Mouse (Mus musculus) midbrain, embryonic 13.5 days (tissue): ENCODE measurements around the gene Dhrs1. TPM values are rescaled to one million over a fixed set of nuclear protein-coding genes. Genes with fewer than 3 reads are reported as not detected.

Experiments used
- ATAC-seq: fragments of 200-750 bp; cut with Nextera tagmentation; 2 replicates; pipeline ENCODE4 v1.8.0; 2017; ENCODE audit warnings: mild to moderate bottlenecking, moderate TSS enrichment, moderate library complexity
- H3K27ac ChIP-seq: fragments of 300-500 bp; sonication (generic); 2 replicates; pipeline ENCODE4 v1.5.1; 2015; ENCODE audit warnings: inconsistent platforms, mild to moderate bottlenecking, moderate library complexity
- H3K27me3 ChIP-seq: fragments of 300-500 bp; sonication (generic); 2 replicates; pipeline ENCODE4 v1.6.1; 2015; ENCODE audit warnings: mild to moderate bottlenecking, inconsistent platforms
- H3K36me3 ChIP-seq: fragments of 300-500 bp; sonication (generic); 2 replicates; pipeline ENCODE4 v1.6.1; 2015; ENCODE audit warnings: mild to moderate bottlenecking, inconsistent platforms
- H3K4me1 ChIP-seq: fragments of 300-500 bp; sonication (generic); replicated peaks from 2 replicates; pipeline ENCODE4 v1.6.1; 2015; ENCODE audit warnings: inconsistent platforms
- H3K4me2 ChIP-seq: fragments of 300-500 bp; sonication (generic); replicated peaks from 2 replicates; pipeline ENCODE4 v1.6.1; 2015; ENCODE audit warnings: moderate library complexity, mild to moderate bottlenecking, inconsistent platforms
- H3K4me3 ChIP-seq: fragments of 300-500 bp; sonication (generic); replicated peaks from 2 replicates; pipeline ENCODE4 v1.5.1; 2015; ENCODE audit warnings: mild to moderate bottlenecking, inconsistent platforms
- H3K9ac ChIP-seq: fragments of 300-500 bp; sonication (generic); replicated peaks from 2 replicates; pipeline ENCODE4 v1.6.1; 2015; ENCODE audit warnings: mild to moderate bottlenecking, inconsistent platforms
- H3K9me3 ChIP-seq: fragments of 300-500 bp; sonication (generic); 2 replicates; pipeline ENCODE4 v1.6.1; 2016; ENCODE audit warnings: mild to moderate bottlenecking, inconsistent platforms
- WGBS: fragments of 180-500 bp; shearing (Covaris S2); methylation state at CpG from one replicate; pipeline ENCODE4 v1.1.7; 2015; 5-methylcytosine and 5-hydroxymethylcytosine counted together
- polyA plus RNA-seq: library from polyadenylated mRNA; unstranded; fragments of >200 nt; fragmentation: Nextera tagmentation; extraction: Ambion mirVana; gene quantifications from 2 replicates; pipeline ENCODE4 v1.2.1, GENCODE M21; 2015

Gene Dhrs1
- polyA plus RNA-seq, 1 experiment from 2014 or later: 68.8 TPM

DNA sequence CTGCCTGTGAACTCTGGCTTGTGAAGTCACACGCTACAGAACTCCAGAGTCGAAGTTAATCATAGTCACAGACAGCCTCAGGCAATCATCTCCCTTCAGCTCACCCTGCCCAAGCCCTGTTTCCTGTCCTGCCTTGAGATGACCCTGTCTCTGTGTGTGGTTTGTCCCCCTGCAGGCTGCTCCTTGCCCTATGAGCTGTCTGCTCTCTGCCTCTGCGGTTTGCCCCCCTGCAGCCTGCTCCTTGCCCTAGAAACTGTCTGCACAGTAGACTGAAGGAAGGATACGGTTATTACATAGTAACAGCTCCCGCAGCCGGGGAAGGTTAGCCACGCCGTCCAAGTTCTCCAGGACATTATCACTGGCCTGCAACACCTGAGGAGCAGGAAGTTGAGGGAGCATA lies 28.6 kb downstream of the Dhrs1 start:
- Histone ChIP-seq H3K27me3 (peaks cover 19% of the 10 kb centered on the region), H3K4me1 (peaks cover 12% of the 10 kb centered on the region), H3K27ac (no peak overlapping the region), H3K4me2 (no peak overlapping the region), H3K9me3 (no peaks in the 10 kb centered on the region), H3K4me3 (no peak overlapping the region), H3K9ac (no peak overlapping the region), H3K36me3 (peaks cover 43% of the 10 kb centered on the region)
- ATAC-seq: no peak
- 92% methylated on average over 8 of the region's 8 CpGs for WGBS

- H3K9me3 ChIP-seq: no peaks in the 10 kb centered on the region
- ATAC-seq: no peak
- no peak overlapping the region for H3K4me3 ChIP-seq
- H3K36me3 ChIP-seq: peaks cover 43% of the 10 kb centered on the region
- no peak overlapping the region for H3K9ac ChIP-seq
- no peak overlapping the region for H3K27ac ChIP-seq
- H3K27me3 ChIP-seq: peaks cover 23% of the 10 kb centered on the region
- 91% methylated on average over 6 of the region's 6 CpGs for WGBS
- H3K4me2 ChIP-seq: no peak overlapping the region
- peaks cover 9% of the 10 kb centered on the region for H3K4me1 ChIP-seq
Observed at GRCm38 (mm10) chr14:55716271-55716670, 29.2 kb downstream of the Dhrs1 start.

- no peaks in the 10 kb centered on the region for H3K4me1 ChIP-seq
- H3K27me3 ChIP-seq: peaks cover 23% of the 10 kb centered on the region
- no peak for ATAC-seq
- 46% methylated on average over 6 of the region's 6 CpGs for WGBS
- no peak overlapping the region for H3K9ac ChIP-seq
- no peak overlapping the region for H3K27ac ChIP-seq
- H3K9me3 ChIP-seq: no peaks in the 10 kb centered on the region
- H3K4me2 ChIP-seq: no peak overlapping the region
- H3K4me3 ChIP-seq: no peak overlapping the region
- peaks cover 39% of the 10 kb centered on the region for H3K36me3 ChIP-seq
Observed at GRCm38 (mm10) chr14:55714893-55715292, 30.6 kb downstream of the Dhrs1 start.

- H3K27ac ChIP-seq: no peak within 1 kb of the TSS
- H3K27me3 ChIP-seq: peaks cover 23% of the 10 kb centered on the region
- H3K4me3 ChIP-seq: no peak within 1 kb of the TSS
- H3K9ac ChIP-seq: no peak within 1 kb of the TSS
- peaks cover 28% of the 10 kb centered on the region for H3K36me3 ChIP-seq
- H3K4me1 ChIP-seq: no peaks in the 10 kb centered on the region
- ATAC-seq: no peak
- no peak within 1 kb of the TSS for H3K4me2 ChIP-seq
- 33% methylated on average over 4 of the region's 4 CpGs for WGBS
- H3K9me3 ChIP-seq: no peaks in the 10 kb centered on the region
Observed at GRCm38 (mm10) chr14:55713729-55714122, 31.8 kb downstream of the Dhrs1 start, which contains the start of gene Tgm1. TSS of gene Tgm1 (minus strand) at chr14:55713926.

DNA sequence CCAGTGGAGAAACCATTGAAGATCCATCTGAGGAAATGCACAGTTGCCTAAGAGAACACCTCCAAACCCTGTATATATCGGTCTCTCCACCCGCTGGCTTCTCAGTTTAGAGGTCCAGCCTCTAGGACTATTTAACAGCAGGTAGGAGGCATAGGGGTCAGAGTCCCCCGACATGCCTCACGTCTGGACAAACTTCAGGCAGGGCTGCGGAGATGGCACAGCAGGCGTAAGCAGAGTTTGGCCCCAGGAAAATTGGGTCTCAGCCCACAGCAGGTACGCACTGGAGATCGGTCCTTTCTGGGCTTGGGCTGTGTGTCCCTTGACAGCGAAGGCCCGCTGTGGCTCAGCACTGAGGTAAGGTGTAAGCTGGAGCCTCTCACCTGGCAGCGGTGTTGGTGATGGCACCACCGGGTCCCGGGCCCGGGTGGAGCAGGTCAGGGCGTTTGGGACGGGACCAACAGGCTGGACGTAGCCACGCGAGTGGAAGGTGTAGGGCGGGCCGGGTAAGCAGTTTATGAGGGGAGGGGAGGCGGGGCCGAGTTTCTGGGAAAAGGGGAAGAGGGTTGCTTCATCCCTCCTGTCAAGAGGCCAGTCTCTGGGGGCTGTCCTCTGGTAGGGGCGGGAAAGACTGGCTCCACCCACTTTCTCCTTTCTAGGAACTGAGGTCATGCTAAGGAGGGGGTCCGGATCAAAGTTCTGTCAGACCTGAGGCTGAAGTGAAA lies 32.3 kb downstream of the Dhrs1 start:
- no peaks in the 10 kb centered on the region for H3K4me1 ChIP-seq
- no peak overlapping the region for H3K9ac ChIP-seq
- H3K27me3 ChIP-seq: peaks cover 23% of the 10 kb centered on the region
- 18% methylated on average over 25 of the region's 25 CpGs for WGBS
- H3K27ac ChIP-seq: no peak overlapping the region
- peaks cover 22% of the 10 kb centered on the region for H3K36me3 ChIP-seq
- no peaks in the 10 kb centered on the region for H3K9me3 ChIP-seq
- no peak overlapping the region for H3K4me2 ChIP-seq
- no peak overlapping the region for H3K4me3 ChIP-seq
- no peak for ATAC-seq

- no peak overlapping the region for H3K9ac ChIP-seq
- H3K4me2 ChIP-seq: no peak overlapping the region
- H3K4me3 ChIP-seq: no peak overlapping the region
- no peak overlapping the region for H3K27ac ChIP-seq
- peaks cover 9% of the 10 kb centered on the region for H3K36me3 ChIP-seq
- no peak for ATAC-seq
- no peaks in the 10 kb centered on the region for H3K4me1 ChIP-seq
- peaks cover 23% of the 10 kb centered on the region for H3K27me3 ChIP-seq
- 82% methylated on average over 7 of the region's 7 CpGs for WGBS
- H3K9me3 ChIP-seq: no peaks in the 10 kb centered on the region
Observed at GRCm38 (mm10) chr14:55711786-55712185, 33.7 kb downstream of the Dhrs1 start.

- no peak overlapping the region for H3K9ac ChIP-seq
- H3K27ac ChIP-seq: no peak overlapping the region
- H3K9me3 ChIP-seq: no peaks in the 10 kb centered on the region
- H3K36me3 ChIP-seq: no peaks in the 10 kb centered on the region
- no peak for ATAC-seq
- no peak overlapping the region for H3K4me2 ChIP-seq
- H3K4me1 ChIP-seq: no peaks in the 10 kb centered on the region
- no peak overlapping the region for H3K4me3 ChIP-seq
- peaks cover 23% of the 10 kb centered on the region for H3K27me3 ChIP-seq
- WGBS: 86% methylated on average over 4 of the region's 4 CpGs
Observed at GRCm38 (mm10) chr14:55709509-55709908, 36.0 kb downstream of the Dhrs1 start.

DNA sequence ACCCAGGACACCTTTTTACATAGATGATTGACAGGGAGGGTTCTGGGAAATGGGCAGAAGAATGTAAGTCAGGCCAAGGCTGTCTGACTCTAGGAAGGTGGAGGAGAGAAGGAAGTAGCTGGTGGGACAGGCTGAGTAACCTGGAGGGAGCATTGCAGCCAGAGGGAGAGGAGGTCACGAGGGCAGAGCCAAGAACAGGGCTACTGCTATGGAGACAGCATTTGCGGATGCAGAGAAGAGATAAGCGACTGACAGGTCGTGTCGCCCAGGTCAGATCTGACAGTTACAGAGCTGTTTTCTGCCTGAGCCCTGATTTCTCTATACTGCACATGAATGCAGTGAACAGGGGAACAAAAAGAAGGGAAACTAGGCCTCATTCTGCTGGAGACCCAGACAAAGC lies 38.1 kb downstream of the Dhrs1 start:
- no peaks in the 10 kb centered on the region for H3K36me3 ChIP-seq
- no peaks in the 10 kb centered on the region for H3K4me1 ChIP-seq
- no peak for ATAC-seq
- no peak overlapping the region for H3K9ac ChIP-seq
- H3K9me3 ChIP-seq: no peaks in the 10 kb centered on the region
- no peak overlapping the region for H3K4me2 ChIP-seq
- 83% methylated on average over 5 of the region's 5 CpGs for WGBS
- H3K27ac ChIP-seq: no peak overlapping the region
- no peak overlapping the region for H3K4me3 ChIP-seq
- peaks cover 9% of the 10 kb centered on the region for H3K27me3 ChIP-seq

DNA sequence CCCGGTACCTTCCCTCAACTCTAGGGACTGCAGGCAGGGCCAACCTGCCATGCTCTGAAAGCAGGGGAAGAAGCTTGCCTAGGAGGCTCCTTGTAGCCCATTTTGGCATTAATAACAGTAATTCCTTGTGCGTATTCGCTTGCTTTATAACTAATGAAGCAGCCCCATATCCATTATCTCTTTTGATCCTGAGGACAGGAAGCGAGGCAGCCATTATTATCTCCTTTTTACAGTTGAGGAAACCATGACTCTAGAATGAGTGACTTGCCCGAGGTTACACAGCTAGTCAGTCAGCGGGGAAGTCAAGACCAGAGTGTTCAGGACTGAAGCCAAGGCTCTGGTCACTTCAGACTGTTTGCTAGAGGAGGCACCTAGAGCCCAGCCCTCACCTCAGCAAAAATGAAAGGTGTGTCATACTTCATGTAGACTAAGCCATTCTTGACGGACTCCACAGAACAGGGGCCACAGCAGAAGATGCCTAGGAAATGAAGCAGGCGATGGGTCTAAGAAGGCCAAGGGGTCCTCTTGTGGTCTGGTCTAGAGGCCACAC lies 39.4 kb downstream of the Dhrs1 start:
- H3K27ac ChIP-seq: no peak overlapping the region
- 90% methylated on average over 8 of the region's 8 CpGs for WGBS
- no peak for ATAC-seq
- H3K36me3 ChIP-seq: no peaks in the 10 kb centered on the region
- H3K9ac ChIP-seq: no peak overlapping the region
- H3K4me2 ChIP-seq: no peak overlapping the region
- no peaks in the 10 kb centered on the region for H3K27me3 ChIP-seq
- no peak overlapping the region for H3K4me3 ChIP-seq
- no peaks in the 10 kb centered on the region for H3K9me3 ChIP-seq
- no peaks in the 10 kb centered on the region for H3K4me1 ChIP-seq

GRCm38 (mm10) chr14:55702761-55703160 lies 42.7 kb downstream of the Dhrs1 start:
- H3K4me3 ChIP-seq: no peak overlapping the region
- no peaks in the 10 kb centered on the region for H3K36me3 ChIP-seq
- no peaks in the 10 kb centered on the region for H3K27me3 ChIP-seq
- no peak overlapping the region for H3K4me2 ChIP-seq
- H3K9me3 ChIP-seq: no peaks in the 10 kb centered on the region
- H3K9ac ChIP-seq: no peak overlapping the region
- no peak overlapping the region for H3K27ac ChIP-seq
- H3K4me1 ChIP-seq: no peaks in the 10 kb centered on the region
- WGBS: 61% methylated on average over 6 of the region's 6 CpGs
- no peak for ATAC-seq

DNA sequence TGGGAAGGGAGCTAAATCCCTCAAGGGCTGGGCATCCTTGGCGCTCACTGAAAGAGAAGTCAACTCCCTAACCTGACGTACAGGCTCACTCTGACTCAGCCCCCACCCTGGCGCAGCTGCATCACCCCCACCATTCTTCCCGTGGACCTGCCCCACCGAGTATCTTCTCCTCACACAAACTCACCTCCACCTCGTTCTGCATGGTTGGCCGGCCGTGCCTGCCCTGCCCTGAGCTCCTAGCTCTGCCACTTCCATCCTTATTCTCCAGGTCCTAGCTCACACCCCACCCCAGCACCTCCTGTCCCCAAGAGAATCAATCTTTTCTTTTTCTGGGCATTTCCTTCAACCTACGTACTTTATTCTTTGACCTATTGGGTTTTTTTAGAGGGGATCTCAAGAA lies 44.4 kb downstream of the Dhrs1 start:
- no peaks in the 10 kb centered on the region for H3K4me1 ChIP-seq
- no peak overlapping the region for H3K27ac ChIP-seq
- H3K4me3 ChIP-seq: no peak overlapping the region
- WGBS: 54% methylated on average over 9 of the region's 9 CpGs
- no peak for ATAC-seq
- H3K9me3 ChIP-seq: no peaks in the 10 kb centered on the region
- no peaks in the 10 kb centered on the region for H3K36me3 ChIP-seq
- H3K27me3 ChIP-seq: no peaks in the 10 kb centered on the region
- H3K4me2 ChIP-seq: no peak overlapping the region
- H3K9ac ChIP-seq: no peak overlapping the region

GRCm38 (mm10) chr14:55697226-55697625 lies 48.3 kb downstream of the Dhrs1 start:
- no peaks in the 10 kb centered on the region for H3K4me1 ChIP-seq
- H3K4me2 ChIP-seq: no peak overlapping the region
- 87% methylated on average over 4 of the region's 4 CpGs for WGBS
- H3K27ac ChIP-seq: no peak overlapping the region
- H3K9me3 ChIP-seq: no peaks in the 10 kb centered on the region; the same call in 1 of the 2 replicates
- no peak overlapping the region for H3K9ac ChIP-seq
- H3K4me3 ChIP-seq: no peak overlapping the region
- no peaks in the 10 kb centered on the region for H3K36me3 ChIP-seq
- ATAC-seq: no peak
- H3K27me3 ChIP-seq: no peaks in the 10 kb centered on the region

GRCm38 (mm10) chr14:55689433-55689832 lies 56.1 kb downstream of the Dhrs1 start:
- Histone ChIP-seq H3K4me3 (no peak overlapping the region), H3K9ac (no peak overlapping the region), H3K4me1 (no peaks in the 10 kb centered on the region), H3K9me3 (no peaks in the 10 kb centered on the region; the same call in 1 of the 2 replicates), H3K4me2 (no peak overlapping the region), H3K36me3 (no peaks in the 10 kb centered on the region), H3K27me3 (no peaks in the 10 kb centered on the region), H3K27ac (no peak overlapping the region)
- 83% methylated on average over 10 of the region's 10 CpGs for WGBS
- no peak for ATAC-seq
